Mouse (Mus musculus): ENCODE measurements around the gene Clstn2. TPM values are rescaled to one million over a fixed set of nuclear protein-coding genes. Genes with fewer than 3 reads are reported as not detected.
A peak's percentile ranks its signal among the peaks of the same experiment; 100 is the strongest.

Clstn2 gene
- total RNA-seq, 2 experiments from 2014 or later: 142 to 154 TPM

DNA sequence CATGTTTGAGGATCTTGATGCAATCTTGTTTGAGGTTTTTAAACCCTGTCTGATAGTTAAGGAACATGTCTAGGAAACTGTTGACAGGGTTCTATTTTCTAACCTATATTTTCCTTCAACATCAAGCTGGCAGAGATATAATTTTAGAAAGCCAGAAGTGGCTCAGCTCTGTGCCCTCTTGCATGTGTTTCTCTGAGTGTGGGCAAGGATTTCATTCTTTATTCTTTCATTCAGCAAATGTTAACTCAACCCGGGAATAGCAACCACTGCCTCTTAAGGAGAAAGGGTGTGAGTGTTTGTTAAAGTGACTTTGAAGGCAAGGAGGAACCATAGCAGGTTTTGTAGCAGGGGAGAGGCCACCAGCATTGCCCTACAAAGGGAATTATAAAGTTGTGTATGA, 337.7 kb downstream of the Clstn2 start:
- DNase-seq (ENCODE audit: low spot score in 2 of 2): no peak

DNA sequence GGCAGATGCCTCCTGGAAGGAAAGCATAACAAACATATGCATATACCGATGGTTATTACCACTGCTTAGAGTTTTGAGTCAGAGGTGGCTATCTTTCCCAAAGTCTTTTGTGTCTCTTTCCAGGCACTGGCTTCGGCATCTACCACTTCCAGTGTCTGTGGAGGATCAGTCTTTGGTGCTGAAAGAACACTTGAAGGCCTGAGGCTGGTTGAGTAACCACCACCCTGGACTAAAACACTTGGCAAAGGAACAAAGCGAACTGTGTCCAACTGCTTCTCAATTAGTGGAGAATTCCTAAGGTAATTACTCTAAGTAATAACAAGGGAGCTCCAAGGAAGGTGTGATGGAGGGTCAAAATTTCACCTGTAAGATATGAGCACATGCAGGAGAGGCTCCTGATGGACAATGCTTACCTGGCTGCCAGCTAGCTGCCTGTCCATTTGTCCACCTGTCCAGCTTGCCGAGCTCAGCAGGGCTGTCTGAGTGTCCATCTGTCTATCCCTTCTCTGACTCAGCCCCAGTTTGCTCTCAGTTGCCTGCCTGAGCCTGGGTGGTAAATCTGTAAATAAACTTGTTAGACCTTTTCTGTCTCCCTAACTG, 346.1 kb downstream of the Clstn2 start:
- no peak for DNase-seq (ENCODE audit: low spot score in 2 of 2)

DNA sequence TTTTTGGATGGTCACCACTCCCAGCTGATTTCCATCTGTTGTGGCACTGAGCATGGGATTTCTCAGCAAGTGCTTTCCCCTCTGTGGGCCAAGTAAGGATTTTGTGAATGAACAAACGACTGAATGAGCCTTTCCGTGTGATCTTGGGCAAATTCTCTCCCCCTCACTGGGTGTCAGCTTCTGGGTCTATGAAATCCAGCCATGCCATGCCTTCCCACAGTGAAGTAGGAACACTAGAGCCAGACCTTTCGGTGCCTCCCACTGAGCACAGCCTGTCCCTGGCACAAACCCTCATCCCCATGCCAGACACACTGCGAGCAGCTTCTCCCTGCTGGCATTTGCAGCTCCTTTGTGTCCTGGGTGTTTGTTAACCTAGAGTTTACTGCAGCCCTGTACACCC, 347.3 kb downstream of the Clstn2 start:
- peak; percentile 63 to 68 for DNase-seq (ENCODE audit: low spot score in 2 of 2)

DNA sequence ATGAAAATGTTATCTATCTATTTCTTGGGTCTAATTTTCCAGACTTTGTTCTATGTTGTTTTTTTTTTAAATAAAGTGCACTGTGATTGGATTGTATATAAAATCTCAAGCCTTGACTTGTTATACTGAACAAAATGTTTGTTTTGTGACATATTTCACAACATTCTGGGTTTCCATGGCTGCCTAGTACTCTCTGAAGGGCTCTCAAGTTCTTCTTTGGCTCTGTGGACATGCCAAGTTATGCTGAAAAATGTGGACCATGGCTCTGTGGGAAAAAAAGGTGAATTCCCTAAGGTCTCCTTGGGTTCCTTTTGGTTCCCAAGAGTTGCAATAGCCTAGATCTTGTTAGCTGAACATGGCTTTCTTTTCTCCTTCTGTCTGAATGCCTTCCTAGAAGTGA, 353.1 kb downstream of the Clstn2 start:
- no peak for DNase-seq (ENCODE audit: low spot score in 2 of 2)

DNA sequence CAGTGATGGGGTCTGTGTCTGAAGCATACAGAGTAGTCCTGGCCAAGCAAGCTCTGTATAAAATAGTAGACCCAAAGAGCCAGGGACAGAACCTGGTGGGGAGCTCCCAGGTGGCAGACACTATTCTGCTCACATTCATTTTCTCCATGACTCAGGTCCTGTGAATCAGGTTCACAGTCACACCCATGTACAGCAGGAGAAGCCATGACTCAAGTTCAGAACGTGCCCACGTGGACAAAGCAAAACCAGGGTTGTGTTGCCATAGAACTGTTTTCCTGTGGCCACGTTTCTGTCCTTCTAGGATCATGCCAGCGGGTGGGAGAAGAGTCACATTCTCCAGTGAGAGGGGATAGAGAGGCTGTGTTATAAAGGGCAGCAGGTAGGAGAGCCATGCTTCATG, 353.9 kb downstream of the Clstn2 start:
- no peak for DNase-seq (ENCODE audit: low spot score in 2 of 2)

DNA sequence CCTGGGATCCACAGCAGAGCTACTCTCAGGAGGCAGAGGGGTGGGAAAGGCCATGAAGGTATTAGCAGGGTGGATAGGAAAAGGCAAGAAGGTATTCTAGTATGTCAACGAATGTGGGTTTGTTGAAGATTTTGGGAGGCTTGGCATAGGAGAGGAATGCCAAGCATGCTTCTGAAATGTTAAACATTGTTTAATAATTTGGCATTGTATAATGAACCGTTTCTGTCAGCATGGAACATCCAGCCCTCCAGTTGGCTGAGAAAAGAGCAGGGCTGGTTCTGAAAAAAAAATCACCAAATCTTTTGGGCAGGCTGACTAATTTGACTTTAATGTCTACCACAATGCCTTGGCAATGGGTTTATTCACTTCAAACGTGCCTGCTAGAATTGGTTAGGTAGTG, 355.9 kb downstream of the Clstn2 start:
- DNase-seq (ENCODE audit: low spot score in 2 of 2): no peak

DNA sequence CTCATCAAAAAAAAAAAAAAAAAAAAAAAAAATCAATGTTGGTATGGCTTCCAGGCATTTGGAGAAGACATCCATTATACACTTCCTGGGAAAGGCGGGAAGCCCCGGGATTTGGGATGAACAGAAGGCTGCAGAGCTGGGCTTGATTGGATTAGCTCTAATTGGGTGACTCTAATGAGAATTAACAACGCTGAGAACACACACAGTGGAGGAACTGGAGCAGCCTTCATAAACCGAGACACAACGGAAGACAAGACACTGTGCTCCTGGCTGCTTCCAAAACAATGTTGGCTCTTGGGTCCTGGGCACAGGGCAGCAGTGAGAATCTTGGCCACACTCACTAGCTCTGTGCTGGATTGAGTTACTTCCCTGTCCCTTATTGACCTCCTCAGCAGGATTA, 360.3 kb downstream of the Clstn2 start:
- no peak for DNase-seq (ENCODE audit: low spot score in 2 of 2)

DNA sequence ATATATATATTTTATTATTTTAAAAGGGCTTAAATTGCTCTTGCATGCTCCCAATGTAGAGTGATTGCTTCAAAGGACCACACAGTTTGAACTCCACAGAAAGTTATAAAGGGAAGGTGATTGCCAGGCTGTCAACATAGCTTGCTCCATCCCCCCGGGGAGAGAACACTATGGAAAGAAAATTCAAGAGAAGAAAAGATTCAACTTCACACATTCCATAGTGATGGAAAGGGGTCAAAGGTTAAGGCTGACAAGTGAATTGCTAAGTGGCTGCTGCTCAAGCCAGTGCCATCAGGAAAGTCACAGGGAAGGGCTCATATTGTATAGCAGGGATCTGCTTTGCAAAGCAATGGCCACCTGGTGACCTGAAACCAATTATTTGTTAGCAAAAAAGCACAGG, 360.8 kb downstream of the Clstn2 start:
- no peak for DNase-seq (ENCODE audit: low spot score in 2 of 2)

DNA sequence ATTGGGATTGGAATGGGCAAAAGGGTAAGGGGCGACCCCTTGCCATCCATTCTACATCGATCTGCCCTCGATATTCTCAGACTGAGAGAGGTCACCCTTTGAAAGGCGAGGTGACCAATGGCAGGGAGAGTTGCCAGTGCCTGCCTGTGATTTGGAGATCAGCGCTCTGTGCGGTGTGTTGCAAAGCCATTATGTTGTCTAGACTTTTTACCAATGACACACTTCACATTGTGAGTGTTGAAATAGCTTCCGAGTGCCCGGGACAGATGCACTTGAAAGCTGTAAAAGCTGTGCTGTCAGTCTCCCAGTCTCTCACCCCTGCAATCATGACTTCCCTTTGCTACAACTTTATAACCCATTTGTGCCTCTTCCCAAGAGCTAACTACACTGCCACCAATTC, 362.3 kb downstream of the Clstn2 start:
- no peak for DNase-seq (ENCODE audit: low spot score in 2 of 2)

DNA sequence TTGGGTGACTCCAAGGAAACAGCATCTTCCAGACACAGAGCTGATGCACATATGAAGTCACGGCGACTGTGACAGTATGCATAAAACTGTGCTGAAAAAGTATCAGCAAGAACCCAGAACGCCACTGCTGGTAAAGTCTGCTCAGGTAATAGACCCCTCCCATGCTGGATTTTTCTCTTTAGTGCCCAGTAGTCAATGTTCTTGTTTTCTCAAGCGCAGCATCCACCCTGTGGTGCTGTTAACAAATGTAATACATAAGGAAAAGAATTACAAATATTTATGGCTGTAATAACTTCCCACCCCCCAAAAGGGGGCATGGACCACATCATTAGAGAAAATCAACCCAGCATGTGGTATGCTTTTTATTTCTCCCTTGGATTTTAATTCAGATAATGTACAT, 372.0 kb downstream of the Clstn2 start:
- no peak for DNase-seq (ENCODE audit: low spot score in 2 of 2)

DNA sequence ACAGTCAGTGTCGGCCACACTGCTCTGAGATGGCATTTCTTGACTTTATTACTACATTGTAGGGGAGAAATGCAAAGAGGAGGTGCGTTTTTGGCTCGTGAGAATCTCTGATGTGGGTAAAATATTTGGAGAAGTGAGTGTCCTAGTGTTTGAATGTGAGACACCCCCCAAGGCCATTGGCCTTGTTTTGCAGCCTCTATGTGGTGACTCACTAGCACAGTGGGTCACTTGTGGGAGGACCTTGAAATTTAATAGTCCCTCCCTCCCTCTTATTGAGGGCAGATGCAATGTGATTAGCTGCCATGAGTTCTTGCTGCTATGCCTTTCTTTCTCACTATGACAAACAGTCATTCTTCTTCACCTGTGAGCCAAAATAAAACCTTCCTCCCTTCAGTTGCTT, 374.2 kb downstream of the Clstn2 start:
- DNase-seq (ENCODE audit: low spot score in 2 of 2): no peak

DNA sequence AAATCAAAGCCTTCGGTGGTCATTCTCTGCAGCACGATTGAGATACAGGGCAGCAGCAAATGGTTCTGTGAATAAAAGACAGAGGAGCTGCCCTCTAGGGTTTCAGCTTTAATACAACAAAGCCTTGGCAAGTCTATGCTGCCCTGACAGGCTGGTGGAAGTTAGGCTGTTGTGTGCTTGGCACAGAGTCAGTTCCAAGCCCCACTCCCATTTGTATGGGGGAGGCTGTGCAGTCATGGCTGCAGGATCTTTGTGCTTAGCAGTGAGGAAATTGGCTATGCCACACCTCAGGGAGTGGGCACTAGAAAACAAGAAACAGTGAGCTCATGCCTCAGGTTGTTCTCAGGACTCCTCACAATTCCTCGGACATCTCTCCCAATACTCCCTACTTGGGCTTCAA, 384.6 kb downstream of the Clstn2 start:
- peak in 1 of 2 experiments; percentile 29 for DNase-seq (ENCODE audit: low spot score in 2 of 2)

DNA sequence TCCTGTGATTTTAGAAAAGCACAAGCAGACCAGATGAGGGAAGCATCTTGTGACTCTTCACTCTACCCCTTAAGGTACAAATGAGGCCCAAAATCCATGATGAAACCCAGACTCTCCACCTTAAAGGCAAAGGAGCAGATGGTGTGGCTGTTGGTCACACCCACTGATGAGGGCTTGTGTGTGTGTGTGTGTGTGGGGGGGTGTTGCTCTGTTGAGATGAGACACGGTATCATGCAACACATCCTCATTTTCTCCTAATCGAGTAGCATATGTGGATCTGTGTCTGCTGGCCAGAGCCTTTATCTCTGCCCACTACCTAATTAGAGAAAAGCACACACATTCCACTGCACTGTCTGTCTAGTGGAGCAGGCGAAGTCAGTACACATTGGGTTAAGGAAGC, 387.2 kb downstream of the Clstn2 start:
- DNase-seq (ENCODE audit: low spot score in 2 of 2): no peak

DNA sequence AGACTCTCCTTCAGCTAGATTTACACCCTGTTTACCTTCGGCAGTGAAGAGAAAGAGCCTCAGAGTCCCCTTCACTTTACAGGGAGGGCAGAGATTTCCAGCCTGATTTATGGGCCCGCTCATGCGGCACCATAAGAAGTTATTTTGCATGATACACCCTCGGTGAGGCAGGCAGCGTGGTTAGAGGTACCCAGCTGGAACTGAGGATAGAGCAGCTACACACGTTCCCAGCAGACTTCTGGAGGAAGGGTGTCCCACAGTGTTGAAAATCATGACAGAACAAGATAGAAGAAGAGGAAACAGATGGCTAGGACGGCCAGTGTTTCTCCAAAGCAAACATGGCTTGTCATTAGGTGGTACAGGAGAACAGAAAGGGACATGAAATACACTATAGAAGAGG, 390.6 kb downstream of the Clstn2 start:
- DNase-seq (ENCODE audit: low spot score in 2 of 2): no peak

DNA sequence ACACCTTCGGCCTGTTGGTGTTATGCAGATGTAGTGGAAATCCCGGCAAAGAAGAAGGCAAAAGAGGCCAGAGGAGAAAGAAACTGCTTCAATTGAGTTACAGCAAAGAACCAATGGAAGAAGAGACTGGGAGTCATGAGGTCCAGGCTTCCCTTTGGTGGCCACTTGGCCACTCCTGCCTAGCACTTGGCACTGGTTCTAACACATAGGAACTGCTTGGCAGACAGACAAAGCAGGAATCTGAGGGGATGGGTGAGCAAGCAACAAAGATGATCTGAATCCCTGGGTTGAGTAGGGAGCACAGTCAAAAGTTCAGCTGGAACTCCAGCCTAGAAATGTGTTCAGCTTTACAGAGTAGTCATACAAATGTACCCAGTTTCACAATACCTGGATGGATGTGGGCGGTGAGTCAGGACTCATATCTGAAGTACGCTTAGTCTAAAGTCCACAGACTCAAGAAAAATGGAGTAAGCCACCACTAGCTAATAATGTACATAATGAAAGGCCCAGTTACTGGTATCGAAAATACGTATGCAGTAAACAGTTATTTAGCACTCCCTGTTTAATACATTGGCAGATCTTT, 392.9 kb downstream of the Clstn2 start:
- DNase-seq (ENCODE audit: low spot score in 2 of 2): no peak

DNA sequence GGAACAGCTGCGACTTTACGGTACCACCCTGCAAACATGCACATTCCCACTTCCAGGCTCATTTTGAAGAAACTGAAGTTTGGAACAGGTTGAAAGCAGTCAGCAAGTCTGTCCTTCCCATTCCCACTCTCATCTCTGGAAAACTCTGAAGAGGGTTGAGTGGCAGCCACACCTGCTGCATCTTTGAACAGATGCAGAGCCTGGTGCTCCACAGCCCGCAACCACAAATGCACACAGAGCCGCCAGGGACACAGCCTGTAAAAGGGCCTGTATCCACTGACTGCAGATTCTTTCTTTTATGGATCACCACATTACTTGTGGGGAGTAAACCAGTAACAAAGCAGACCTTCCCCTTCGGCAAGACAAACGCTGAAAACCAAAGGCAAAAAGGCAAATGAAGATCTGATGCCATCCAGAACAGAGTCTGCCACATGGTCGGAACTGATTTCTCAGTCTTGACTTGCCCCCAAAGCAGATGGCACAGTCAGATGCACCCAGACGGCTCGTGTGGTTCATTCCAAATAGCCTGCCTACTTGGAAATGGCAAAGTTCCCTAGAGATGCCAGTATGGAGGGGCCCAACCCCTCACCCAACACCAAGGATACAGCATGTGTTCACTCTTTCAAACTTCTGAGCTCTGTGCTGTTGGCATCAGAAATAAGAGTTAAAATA, 394.2 kb downstream of the Clstn2 start:
- peak; percentile 48 to 61 for DNase-seq (ENCODE audit: low spot score in 2 of 2)

DNA sequence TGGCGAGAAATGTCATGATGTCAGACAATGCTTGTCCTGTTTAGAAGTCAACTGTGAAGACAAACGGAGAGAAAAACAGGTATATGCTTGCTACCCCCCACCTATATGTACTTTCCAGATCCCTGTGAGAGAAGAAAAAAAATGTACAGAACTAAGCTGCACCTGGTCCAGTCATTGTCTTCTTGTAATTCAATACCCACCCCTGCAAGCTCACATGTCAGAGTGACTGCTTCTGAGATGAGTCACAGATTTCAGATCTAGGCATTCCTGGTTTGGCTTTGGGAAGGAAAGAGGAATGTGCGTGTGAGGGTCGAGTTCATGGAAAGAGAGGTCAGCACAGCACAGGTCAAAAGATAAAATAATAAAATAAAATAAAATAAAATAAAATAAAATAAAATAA, 397.6 kb downstream of the Clstn2 start:
- DNase-seq (ENCODE audit: low spot score in 2 of 2): no peak

DNA sequence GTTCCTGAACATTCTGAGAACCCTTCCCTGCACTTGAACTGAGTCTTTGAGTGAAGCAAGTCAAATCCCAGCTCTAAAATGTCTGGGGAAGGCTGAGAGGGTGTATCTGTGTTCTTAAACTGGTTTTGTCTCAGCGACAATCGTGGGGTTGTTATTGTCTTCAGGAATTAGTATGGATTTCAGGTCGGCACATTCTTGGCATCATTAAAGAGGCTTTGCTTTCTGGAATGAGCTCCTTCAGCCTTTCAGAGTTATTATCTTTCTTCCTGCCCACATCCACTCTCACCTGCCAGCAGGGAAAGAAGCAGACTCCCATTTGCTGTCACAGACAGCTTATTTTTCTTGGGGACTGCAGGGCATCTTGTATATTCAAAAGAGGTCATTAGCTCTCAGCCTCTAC, 398.1 kb downstream of the Clstn2 start:
- no peak for DNase-seq (ENCODE audit: low spot score in 2 of 2)

DNA sequence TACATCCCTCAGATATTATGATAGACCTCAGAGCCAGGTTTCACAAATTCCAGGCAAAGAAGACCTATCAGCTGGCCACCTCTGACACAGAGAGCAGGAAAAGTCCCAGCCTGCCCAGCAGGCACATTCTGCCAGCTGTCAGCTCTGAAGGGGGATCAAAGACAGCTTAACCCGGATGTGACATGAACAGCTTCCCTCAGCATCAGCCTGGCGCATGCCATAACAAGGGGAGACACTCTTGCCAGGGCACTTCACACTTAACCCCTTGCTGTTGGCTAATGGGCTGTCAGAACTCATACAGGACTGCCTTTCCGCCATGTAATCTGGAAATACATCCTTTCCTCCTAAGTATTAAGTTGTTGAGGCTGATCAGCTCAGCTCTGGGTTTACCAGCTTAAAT, 403.8 kb downstream of the Clstn2 start:
- DNase-seq (ENCODE audit: low spot score in 2 of 2): no peak

DNA sequence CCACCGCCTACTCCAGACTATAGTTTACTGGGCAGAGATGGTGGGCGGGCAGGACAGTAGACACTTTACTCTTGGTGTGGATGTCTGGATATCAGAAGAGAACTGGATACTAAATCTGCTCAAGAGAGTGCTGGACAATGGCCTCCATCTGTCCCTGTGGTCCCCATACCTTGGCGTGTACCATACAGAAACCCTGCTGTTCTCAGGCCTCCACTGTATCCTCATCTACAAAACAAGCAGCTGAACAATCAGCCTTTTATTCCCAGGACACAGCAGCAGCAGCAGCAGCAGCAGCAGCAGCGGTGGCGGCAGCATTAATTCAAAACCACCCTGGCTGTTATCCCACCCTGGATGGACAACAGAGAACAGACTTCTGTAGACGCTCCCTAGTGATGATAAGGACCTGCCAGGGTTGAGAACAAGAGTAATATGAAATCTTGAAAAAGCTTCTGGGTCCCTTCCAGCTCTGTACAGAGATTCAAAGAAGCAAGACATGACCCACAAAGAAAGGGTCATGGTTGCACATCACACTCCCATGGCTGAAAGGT, 404.5 kb downstream of the Clstn2 start:
- no peak for DNase-seq (ENCODE audit: low spot score in 2 of 2)

DNA sequence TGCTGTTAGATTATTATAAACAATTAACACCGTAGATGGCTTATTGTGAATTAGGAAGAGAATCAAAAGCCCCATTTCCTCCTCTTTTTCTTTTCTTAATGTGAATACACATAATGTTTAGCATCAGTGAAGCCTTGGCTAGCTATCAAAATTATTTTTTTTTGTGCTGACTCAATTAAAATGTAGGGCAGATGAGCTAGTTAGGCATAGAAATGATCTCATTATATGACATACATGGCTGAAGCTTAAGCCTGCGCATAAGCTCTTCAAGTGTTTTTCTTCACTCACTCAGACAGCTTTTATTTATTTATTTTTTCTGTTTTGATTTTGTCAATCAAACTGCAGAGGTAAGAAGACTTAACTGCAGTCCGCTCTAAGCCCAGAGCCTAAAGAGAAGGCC, 405.1 kb downstream of the Clstn2 start:
- no peak for DNase-seq (ENCODE audit: low spot score in 2 of 2)

DNA sequence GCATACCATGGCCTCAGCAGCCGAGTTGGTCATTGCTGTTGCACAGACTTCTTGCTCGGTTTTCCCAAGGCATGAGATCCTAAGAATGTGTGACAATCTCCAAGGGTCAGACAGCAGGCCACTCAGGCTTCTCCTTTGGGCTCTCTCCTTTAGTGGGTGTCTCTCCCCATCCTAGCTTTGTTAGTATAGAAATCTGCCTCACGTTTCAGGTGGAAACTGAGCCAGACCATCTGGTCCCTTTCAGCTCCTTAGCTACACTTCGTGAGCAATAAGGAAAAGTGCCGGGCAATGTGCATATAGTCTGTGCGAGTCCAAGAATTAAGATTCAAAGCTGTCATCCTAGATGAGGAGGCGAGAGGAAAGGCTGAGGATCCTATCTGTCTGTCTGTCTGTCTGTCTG, 422.4 kb downstream of the Clstn2 start:
- DNase-seq (ENCODE audit: low spot score in 2 of 2): no peak

DNA sequence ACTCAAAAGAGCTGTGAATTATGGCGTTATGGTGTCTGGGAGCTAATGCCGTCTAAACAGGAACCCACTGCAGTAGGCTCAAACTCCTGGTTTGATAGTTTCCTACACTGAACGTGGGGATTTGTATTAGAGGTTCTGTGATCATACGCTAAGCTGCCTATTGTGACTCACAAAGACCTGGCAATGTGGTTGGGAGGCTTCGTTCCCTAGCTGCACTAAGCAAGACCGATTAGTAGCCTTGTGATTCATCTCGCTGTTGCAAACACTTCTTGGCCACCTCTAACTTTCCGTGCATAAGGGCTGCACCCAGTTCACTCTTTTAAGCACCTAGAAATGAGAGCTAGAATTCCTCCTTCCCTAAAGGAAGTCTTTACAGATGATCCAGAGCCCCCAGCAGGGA, 429.3 kb downstream of the Clstn2 start:
- DNase-seq (ENCODE audit: low spot score in 2 of 2): no peak

All from layer of hippocampus, postnatal 10 days (tissue).